Mouse (Mus musculus): Measurements from ENCODE around the gene Cpvl. TPM values are rescaled to one million over a fixed set of nuclear protein-coding genes. Genes with fewer than 3 reads are reported as not detected.

The Cpvl gene
- total RNA-seq (2021): not detected in 2 replicates
- long read RNA-seq, experiment 1: 0 reads
- long read RNA-seq, experiment 2: 0 reads

- no peak for DNase-seq
Measured at GRCm38 (mm10) chr6:53978571-53978970, at the start of gene Cpvl. TSS of gene Cpvl (minus strand) at chr6:53978671.

- DNase-seq: no peak
Measured at GRCm38 (mm10) chr6:54023846-54024245, 45.4 kb upstream of the Cpvl start.

GRCm38 (mm10) chr6:54021123-54021789 is 42.8 kb upstream of the Cpvl start:
- DNase-seq: peak; percentile 34

- no peak for DNase-seq
Measured at GRCm38 (mm10) chr6:54018861-54019260, 40.4 kb upstream of the Cpvl start.

GRCm38 (mm10) chr6:54018038-54018437 is 39.6 kb upstream of the Cpvl start:
- DNase-seq: no peak

- no peak for DNase-seq
Measured at GRCm38 (mm10) chr6:54012163-54012562, 33.7 kb upstream of the Cpvl start.

- no peak for DNase-seq
Measured at GRCm38 (mm10) chr6:54010362-54010761, 31.9 kb upstream of the Cpvl start.

- no peak for DNase-seq
Measured at GRCm38 (mm10) chr6:54009293-54009692, 30.8 kb upstream of the Cpvl start.

- DNase-seq: no peak
Measured at GRCm38 (mm10) chr6:54008448-54009120, 30.1 kb upstream of the Cpvl start.

GRCm38 (mm10) chr6:54005302-54005701 is 26.8 kb upstream of the Cpvl start:
- DNase-seq: no peak

GRCm38 (mm10) chr6:53996226-53996955 is 17.9 kb upstream of the Cpvl start:
- DNase-seq: no peak

GRCm38 (mm10) chr6:53995519-53995918 is 17.0 kb upstream of the Cpvl start:
- peak; percentile 39 for DNase-seq

- DNase-seq: no peak
Measured at GRCm38 (mm10) chr6:53992386-53992785, 13.9 kb upstream of the Cpvl start.

- no peak for DNase-seq
Measured at GRCm38 (mm10) chr6:53987235-53987634, 8.8 kb upstream of the Cpvl start.

- DNase-seq: no peak
Measured at GRCm38 (mm10) chr6:53986273-53986985, 8.0 kb upstream of the Cpvl start.

GRCm38 (mm10) chr6:53983820-53984219 is 5.3 kb upstream of the Cpvl start:
- no peak for DNase-seq

GRCm38 (mm10) chr6:53982612-53983011 is 4.1 kb upstream of the Cpvl start:
- no peak for DNase-seq

- DNase-seq: no peak
Measured at GRCm38 (mm10) chr6:53982047-53982600, 3.7 kb upstream of the Cpvl start.

- no peak for DNase-seq
Measured at GRCm38 (mm10) chr6:53980817-53981480, 2.5 kb upstream of the Cpvl start.

GRCm38 (mm10) chr6:53974040-53974439 is 4.4 kb downstream of the Cpvl start:
- DNase-seq: no peak

- DNase-seq: peak; percentile 17
Measured at GRCm38 (mm10) chr6:53973468-53973867, 5.0 kb downstream of the Cpvl start.

Measured in adrenal gland, postnatal 14 days (tissue).